Mouse (Mus musculus) cerebellum, postnatal 14 days (tissue): ENCODE results near the gene Zg16.
A peak's percentile ranks its signal among the peaks of the same experiment; 100 is the strongest.

Experiments
- DNase-seq, 2 experiments: peaks; one replicate each; pipeline ENCODE4 v3.0.0; 2021; ENCODE audit warnings: mixed read lengths in 2 of 2

The Zg16 gene

GRCm38 (mm10) chr7:127020031-127020430 is 67.1 kb downstream of the Zg16 start:
- DNase-seq = peak; percentile 48 to 49

- peak in 1 of 2 experiments; percentile 29 for DNase-seq
Measured at GRCm38 (mm10) chr7:127019306-127019960, 67.7 kb downstream of the Zg16 start.

- peak in 1 of 2 experiments; percentile 25 for DNase-seq
Measured at GRCm38 (mm10) chr7:127018416-127019305, 68.5 kb downstream of the Zg16 start.

- DNase-seq = no peak
Measured at GRCm38 (mm10) chr7:127017950-127018345, 69.2 kb downstream of the Zg16 start.

- DNase-seq = peak; percentile 98
Measured at GRCm38 (mm10) chr7:127016971-127017949, 69.9 kb downstream of the Zg16 start, which contains the start of gene Pagr1a. Pagr1a (minus strand) TSS chr7:127017352.

- peak in 1 of 2 experiments; percentile 73 for DNase-seq
Measured at GRCm38 (mm10) chr7:127016486-127016938, 70.6 kb downstream of the Zg16 start.

- DNase-seq = no peak
Measured at GRCm38 (mm10) chr7:127016481-127016485, 70.8 kb downstream of the Zg16 start, which contains the start of gene Pagr1b. Pagr1b (minus strand) TSS chr7:127016484.

GRCm38 (mm10) chr7:127016081-127016480 is 71.0 kb downstream of the Zg16 start:
- DNase-seq = peak; percentile 59 to 73

- DNase-seq = no peak
Measured at GRCm38 (mm10) chr7:127014993-127015392, 72.1 kb downstream of the Zg16 start.

- peak; percentile 43 to 50 for DNase-seq
Measured at GRCm38 (mm10) chr7:127014320-127014719, 72.8 kb downstream of the Zg16 start, which contains the start of gene Mvp. Mvp (minus strand) TSS chr7:127014621.

GRCm38 (mm10) chr7:127013385-127013784 is 73.7 kb downstream of the Zg16 start:
- no peak for DNase-seq

- no peak for DNase-seq
Measured at GRCm38 (mm10) chr7:127012845-127013244, 74.3 kb downstream of the Zg16 start.

- DNase-seq = no peak
Measured at GRCm38 (mm10) chr7:127012374-127012773, 74.8 kb downstream of the Zg16 start.

- peak in 1 of 2 experiments; percentile 44 for DNase-seq
Measured at GRCm38 (mm10) chr7:127011717-127012116, 75.4 kb downstream of the Zg16 start.

- DNase-seq = no peak
Measured at GRCm38 (mm10) chr7:127011051-127011450, 76.1 kb downstream of the Zg16 start.

GRCm38 (mm10) chr7:127009307-127010085 is 77.6 kb downstream of the Zg16 start:
- peak; percentile 67 to 73 for DNase-seq

GRCm38 (mm10) chr7:127008239-127009019 is 78.7 kb downstream of the Zg16 start:
- peak; percentile 92 to 96 for DNase-seq

GRCm38 (mm10) chr7:127007313-127008024 is 79.7 kb downstream of the Zg16 start:
- DNase-seq = peak in 1 of 2 experiments; percentile 43

GRCm38 (mm10) chr7:127004122-127004875 is 82.8 kb downstream of the Zg16 start:
- no peak for DNase-seq

- DNase-seq = no peak
Measured at GRCm38 (mm10) chr7:127003620-127004019, 83.5 kb downstream of the Zg16 start.
